Mouse (Mus musculus) ovary, adult 18-20 months (tissue): ENCODE measurements at regions not wholly inside any gene's neighbourhood (a gene's known extent, or its start where the extent isn't known, plus 50 kb on each side); places are given as distances from the start of the nearest gene placed in this dataset.

ENCODE experiments used
- DNase-seq: peaks from one replicate; pipeline ENCODE4 v3.0.0; 2022; ENCODE audit warnings: low spot score, mixed read lengths

DNA sequence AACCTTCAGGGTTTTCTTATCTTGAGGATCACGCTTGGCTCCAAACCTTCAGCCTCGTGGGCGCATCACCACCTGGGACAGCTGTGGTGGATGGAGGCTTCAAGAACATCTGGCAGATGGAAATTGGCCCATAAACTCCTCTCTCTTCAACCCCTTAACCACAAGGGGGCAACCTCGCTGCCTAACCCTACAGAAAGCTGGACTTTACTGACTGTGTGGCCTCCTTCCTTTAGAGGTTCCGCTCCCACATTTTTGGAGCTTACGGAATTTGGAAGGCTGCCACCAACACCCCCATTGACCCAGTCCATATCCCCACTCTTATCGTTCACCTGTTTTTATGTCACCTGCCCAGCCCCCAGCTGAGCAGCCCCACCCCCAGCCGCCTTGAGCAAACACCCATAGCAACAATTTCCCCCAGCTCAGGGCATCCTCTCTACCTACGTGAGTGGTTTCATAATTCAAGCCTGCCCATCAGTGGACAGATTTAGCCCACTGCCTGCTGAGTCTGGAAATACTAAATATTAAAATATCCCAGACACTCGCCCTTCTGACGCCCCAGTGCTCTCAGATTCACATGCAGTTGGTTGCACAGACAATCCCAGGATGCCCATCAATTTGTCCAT is 167.0 kb upstream of the Slc22a22 start:
- no peak for DNase-seq

DNA sequence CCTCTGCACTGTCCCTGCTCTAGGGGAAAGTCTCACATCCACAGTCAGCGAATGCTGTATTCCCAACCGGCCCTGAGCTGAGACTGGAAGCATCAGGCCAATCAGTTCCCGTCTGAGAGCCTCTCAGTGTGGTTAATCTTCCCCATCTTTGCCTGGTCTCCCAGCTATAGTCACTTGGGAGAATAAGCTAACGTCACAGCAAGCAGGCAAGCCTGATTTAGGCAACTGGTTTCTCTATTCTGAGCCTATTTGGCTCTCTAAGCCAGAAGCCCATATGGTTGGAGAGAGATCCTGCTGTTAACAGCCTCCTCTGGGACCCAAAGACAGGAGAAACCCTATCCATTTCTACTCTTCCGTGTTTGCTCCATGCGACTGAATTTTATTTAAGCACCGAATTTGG is 161.7 kb upstream of the Slc22a22 start:
- DNase-seq: no peak

GRCm38 (mm10) chr15:57633067-57633466 is 155.6 kb upstream of the Slc22a22 start:
- no peak for DNase-seq

GRCm38 (mm10) chr15:57632537-57632936 is 155.1 kb upstream of the Slc22a22 start:
- DNase-seq: no peak

DNA sequence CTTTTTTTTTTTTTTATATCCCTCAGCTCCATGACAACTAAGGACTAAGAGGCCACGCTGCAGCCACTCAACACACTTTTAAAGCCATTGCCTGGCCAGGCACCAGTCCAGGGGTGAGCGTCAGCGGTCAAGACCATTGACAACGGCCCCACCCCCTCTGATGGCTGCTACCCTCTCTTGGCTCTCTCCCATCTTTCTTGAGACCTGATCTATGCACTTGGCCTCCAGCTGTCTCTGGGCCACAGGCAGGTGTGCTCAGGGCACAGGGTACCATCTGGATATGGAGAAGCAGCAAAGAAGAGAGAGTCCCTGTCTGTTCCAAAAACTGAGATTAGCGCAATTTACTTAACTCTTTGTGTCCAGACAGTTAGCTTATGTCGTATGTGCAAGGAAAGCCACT is 141.0 kb upstream of the Slc22a22 start:
- no peak for DNase-seq

GRCm38 (mm10) chr15:57616880-57617391 is 139.5 kb upstream of the Slc22a22 start:
- no peak for DNase-seq

DNA sequence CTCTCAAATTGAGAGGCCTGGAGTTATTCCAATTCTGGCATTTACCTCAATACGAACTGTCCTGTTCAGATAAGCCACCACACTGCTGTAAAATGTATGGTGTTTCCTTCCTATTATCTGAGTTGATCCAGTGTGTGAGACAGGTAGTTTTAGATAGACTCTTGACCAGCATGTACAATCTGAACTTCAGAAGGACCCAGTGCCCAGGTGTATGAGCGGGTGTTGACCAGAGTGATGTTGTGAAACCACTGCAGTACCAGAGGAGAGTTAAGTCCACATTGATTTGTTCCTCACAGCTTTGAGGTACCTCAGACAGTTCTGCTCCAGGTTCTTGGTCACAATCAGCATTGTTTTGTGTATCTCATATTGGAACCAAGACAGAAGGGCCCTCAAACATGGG is 132.6 kb upstream of the Slc22a22 start:
- no peak for DNase-seq

- no peak for DNase-seq
Measured at GRCm38 (mm10) chr15:57608519-57608918, 131.1 kb upstream of the Slc22a22 start.

- DNase-seq: peak; percentile 5
Measured at GRCm38 (mm10) chr15:57600562-57600961, 123.1 kb upstream of the Slc22a22 start.

DNA sequence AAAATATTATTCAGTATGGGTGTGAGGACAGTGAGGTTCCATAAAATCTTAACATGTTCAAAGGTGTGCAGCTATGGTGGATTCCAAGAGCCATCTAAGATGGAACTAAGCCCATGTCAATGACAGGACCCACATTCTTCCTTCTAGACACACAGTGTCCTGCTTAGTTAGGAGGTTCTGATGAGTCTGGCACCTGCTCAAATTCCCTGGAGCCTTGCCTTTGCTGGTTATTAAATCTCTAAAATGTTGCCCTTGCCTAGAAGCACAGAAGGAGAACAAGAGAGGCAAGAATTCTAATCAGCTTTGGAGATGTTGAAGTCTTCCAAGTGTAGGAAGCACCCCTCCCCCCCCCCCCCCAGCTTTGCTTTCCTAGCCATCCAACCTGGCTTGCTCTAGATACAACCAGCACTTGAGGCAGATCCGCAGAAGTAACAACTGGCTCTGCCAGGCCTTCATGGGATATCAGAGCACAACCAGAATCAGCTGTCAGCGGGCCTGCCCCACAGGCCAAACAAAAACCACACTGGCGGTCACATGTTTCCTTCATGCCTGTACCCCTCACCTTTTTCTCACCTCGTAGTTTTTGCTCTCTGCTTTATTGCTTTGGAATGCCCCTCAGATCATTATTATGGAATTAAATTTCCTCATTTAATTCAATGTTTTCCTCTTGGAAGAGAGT is 116.0 kb upstream of the Slc22a22 start:
- DNase-seq: no peak

GRCm38 (mm10) chr15:57590597-57591219 is 113.3 kb upstream of the Slc22a22 start:
- no peak for DNase-seq

DNA sequence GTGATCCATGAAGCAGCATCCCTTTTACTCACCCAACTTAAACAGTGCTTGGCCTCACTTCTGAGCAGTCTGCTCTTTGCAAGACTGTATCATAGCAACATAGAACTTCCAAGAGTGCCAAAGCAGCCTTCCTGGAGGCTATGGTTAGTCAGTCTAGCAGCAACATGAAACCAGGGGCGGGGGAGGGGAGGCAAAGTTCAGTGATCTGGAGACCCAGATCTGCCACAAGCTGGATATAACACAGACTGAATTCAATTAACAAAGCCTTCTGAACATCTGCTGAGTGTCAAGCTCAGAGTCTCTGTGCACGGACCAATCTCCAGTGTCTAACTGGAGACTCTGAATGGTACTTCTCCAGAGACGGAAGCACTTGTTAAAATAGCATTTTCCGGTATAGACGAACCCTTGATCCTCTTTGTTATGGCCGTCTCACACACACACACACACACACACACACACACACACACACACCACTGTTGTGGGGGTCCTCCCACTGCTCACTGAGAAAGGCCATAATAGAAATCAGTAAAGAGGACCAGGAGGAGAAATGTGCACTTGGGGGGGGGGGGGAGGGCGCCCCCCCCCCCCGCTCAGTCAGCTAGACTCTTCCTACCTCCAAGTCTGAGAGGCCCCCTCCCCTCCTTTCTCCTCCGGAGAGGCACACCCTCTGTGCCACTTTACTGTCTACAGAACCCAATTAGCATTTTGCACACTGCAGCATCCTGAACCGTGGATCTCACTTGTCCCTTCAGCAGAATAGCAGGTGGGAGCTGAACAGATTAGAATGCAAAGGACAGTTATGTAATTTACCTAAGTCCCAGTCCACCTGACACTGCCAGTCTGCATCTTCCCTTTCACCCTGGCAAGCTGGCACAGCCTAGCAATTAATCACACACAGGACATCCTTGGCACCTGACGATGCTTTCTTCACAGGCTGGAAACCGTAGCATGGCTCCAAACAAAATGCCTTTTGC is 112.3 kb upstream of the Slc22a22 start:
- no peak for DNase-seq

DNA sequence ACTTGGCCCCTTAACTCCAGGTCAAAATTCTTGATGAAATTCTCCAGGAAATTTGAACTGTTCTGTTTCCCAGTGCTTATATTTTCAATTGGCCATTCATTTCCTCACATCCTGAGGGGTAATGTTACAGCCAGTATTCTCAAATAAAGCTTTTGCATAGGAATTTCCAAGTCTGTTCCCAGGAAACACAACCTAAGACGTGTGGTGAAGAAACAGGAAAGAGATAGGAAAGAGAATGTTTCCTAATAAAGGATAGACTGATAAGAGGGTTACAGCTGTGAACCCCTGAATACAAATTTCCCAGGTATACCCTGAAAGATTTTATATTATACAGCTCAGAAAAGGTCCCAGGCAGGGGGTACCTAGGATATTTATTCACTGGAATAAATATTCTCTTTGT is 108.0 kb upstream of the Slc22a22 start:
- DNase-seq: no peak

- DNase-seq: no peak
Measured at GRCm38 (mm10) chr15:57584498-57584897, 107.1 kb upstream of the Slc22a22 start.

- DNase-seq: no peak
Measured at GRCm38 (mm10) chr15:57581266-57581665, 103.8 kb upstream of the Slc22a22 start.

DNA sequence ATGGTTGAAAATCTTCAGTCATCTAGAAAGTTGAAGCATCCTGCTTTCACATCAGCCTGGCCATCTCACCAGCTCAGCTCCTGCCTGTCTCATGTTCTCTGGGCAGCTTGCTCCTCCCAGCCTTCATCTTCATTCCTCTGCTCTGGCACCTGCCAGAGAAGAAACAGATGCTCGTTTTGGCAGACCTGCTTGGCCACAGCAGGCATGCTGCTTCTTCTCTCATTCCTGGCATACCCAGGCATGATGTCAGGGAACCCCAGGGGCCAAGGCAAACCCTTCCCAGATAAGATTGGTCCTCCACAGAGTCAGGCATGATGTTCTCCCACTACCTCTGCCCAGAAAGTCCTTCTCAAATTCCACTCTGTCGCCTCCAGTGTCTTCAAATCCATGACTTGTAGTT is 101.4 kb upstream of the Slc22a22 start:
- DNase-seq: no peak

DNA sequence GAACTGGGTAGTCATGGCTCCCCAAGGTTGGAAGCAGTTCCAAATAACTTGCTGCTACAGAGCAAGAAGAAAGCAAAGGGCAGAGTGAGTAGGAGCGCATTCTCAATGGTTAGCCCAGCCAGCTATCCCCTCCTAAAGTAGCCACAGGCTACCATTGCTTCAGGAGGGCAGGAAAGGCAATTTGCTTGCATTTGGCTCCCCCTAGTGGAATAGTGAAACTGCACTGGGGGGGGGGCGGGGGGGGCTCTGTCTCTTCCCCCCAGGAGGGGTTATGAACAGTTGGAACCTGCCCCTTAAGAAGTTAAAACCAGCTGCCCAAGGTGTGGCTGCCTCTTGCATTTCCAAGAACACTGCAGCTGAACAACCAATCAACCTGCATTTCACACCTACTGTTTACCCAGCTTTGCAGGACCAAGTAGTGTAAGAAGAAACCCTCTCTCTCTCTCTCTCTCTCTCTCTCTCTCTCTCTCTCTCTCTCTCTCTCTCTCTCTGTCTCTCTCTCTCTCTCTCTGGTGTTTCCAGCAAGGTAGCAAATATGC is 96.7 kb upstream of the Slc22a22 start:
- DNase-seq: no peak

DNA sequence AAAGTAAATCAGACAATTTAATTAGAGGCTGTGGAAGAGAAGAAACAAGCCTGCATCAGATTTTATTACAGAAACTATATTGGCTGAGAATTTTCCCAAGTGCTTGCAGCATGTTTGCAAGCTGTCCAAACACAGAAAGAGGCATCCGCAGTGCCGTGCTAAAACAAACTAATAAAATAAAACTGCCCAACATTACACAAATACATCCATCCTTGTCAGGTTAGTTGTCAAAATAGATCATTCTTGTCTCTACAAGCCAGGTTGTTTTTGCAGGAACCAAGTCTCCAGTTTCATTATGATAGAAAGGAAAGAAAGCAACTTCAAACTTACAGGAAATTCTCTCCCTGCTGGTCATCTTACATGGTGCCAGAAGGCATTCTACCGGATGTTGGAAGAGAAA is 95.0 kb upstream of the Slc22a22 start:
- DNase-seq: no peak

DNA sequence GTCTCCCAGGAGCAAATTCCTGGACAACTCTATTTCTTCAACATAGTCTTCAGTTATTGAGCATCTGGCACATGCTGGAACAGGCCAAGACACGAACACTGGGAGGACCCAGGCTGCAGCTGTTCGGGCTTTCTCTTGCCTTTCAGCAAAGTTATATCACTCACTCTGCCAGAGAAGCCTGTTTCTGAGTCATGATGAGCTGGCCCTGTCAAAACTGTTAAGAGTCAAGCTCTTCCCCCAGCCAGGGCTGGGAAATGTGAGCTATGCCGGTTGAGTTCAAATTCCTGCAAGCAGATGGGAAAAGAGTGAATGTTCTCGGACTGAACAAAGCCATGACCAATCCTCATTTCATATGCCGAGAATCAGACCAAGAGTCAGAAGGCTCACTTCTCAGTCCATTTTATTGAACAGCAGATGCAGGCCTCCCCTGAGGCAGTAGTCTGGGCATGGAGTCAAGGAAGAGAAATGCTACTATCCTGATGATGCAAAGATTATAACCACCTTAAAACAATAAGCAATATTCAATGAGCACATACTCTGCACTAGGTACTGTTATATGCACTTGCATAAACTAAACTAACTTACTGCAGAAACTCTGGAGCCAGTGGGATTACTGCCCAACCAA is 90.7 kb upstream of the Slc22a22 start:
- no peak for DNase-seq

- DNase-seq: peak; percentile 2
Measured at GRCm38 (mm10) chr15:57547154-57547553, 69.7 kb upstream of the Slc22a22 start.

- no peak for DNase-seq
Measured at GRCm38 (mm10) chr15:57545141-57545540, 67.7 kb upstream of the Slc22a22 start.
